Mouse (Mus musculus): ENCODE measurements around the gene Klri1.

DNA sequence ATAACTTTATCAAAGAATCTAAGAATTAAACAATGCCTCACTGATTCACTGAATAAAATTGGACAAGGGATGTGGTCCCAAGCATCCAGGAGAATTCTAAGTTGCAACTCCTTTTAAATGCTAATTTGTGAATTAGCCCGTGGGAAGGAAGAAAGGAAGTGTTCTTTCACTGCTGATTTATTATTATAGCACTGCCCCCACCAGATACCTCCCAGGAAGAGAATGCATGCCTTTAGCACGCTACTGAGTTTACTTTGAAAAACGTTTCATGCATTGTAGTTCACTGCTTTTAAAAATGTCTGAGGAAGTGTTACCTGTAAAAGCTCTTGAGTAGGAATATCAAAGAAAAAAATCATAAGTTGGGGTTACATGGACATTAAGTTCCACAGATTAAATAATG lies 3.6 kb upstream of the Klri1 start:
- TF ChIP-seq CTCF (IDR thresholded peaks at IDR 0.05; ENCODE audit: low read depth), result no peak
- TF ChIP-seq EP300 (IDR thresholded peaks at IDR 0.05; ENCODE audit: low read depth), result no peak

Measured in liver, postnatal 0 days (tissue).